Mouse (Mus musculus) megakaryocyte, embryonic 14.5 days (primary cell): Measurements from ENCODE around the gene Kmt5c.

Experiments used
- FLI1 ChIP-seq: IDR thresholded peaks from 2 replicates; pipeline ENCODE4 v1.6.1; 2012; ENCODE audit warnings: low read length, inconsistent platforms, mixed read lengths
- GATA1 ChIP-seq: IDR thresholded peaks from 3 replicates; pipeline ENCODE4 v1.6.1; 2012; ENCODE audit warnings: mixed read lengths, low read length, inconsistent platforms, borderline replicate concordance

- TF ChIP-seq GATA1 (no peak), FLI1 (no peak)
Measured at GRCm38 (mm10) chr7:4731090-4731489, 8.8 kb upstream of the Kmt5c start.
